Mouse (Mus musculus) liver, postnatal 0 days (tissue): Measurements from ENCODE around the gene Tesc.

Experiments
- CTCF ChIP-seq: sonication (generic); IDR thresholded peaks from 2 replicates; pipeline ENCODE4 v1.5.1; 2016; ENCODE audit warnings: antibody characterized with exemption, low read depth
- EP300 ChIP-seq: IDR thresholded peaks from 2 replicates; pipeline ENCODE4 v1.6.1; 2016; ENCODE audit warnings: antibody characterized with exemption, low read depth, mild to moderate bottlenecking

DNA sequence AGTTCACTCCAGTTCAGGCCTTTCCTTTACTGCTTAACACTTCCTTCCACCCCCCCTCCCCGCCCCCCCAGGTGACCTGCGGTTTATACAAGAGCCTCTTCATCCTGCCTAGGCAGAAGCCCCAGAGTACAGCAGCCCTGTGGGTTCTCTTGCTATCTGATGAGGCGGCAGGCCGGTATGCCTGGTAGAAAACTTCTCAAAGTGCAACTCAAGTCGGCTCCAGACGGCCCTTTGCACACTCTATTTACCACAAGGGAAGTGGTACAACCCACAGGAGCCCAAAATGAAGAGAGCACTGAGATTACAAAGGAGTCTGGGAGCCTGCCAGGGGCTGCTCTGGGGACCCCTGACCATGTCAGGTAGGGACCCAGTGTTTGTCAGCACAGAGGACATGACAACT is 54.5 kb downstream of the Tesc start:
- TF ChIP-seq CTCF (no peak), EP300 (no peak)
